Mouse (Mus musculus): Measurements from ENCODE around the gene Myt1l. TPM values are rescaled to one million over a fixed set of nuclear protein-coding genes. Genes with fewer than 3 reads are reported as not detected.

The Myt1l gene
- total and polyA plus RNA-seq, 2 experiments from 2014 or later = 0.34 TPM; not detected in 1

DNA sequence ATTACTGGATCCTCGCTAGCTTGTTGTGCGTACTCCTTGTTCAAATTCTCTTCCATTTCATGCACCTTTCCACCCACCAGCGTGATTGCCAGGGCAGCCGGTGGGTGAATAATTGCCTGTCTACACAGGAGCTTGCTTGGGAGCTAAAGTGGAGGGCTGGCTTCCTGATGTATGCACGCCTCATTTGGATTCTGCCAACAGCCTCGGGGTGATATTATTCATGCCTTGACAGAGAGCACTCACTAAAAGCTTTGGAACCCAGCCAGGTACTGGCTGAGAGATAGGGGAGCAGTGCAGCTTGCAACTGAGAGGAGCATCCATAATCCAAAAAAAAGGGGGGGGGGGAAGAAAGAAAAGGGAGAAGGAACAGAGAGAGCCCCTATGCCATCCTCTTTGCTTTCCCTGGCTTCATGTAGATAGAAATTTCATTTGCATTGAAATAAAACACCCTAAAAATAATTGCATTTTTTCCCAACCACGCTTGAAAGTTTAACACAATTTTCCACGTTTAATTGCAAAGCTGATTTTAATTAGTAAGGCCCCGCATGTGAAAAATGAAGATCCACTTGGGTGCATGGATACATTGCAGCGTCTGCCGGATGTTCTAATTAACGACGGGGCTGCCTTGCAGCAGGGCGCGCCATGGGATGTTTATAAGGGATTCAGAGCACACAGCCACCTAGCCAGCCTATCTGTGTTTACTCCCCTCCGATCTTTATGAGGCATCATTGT, 261.3 kb downstream of the Myt1l start:
- Histone ChIP-seq H3K9me3 (replicated peaks; ENCODE audit: control insufficient read depth, low read length) (no peaks in the 10 kb centered on the region), H3K9ac (replicated peaks; ENCODE audit: low read depth, low read length) (no peak overlapping the region), H3K27ac (ENCODE audit: low read depth) (no peak overlapping the region), H3K36me3 (replicated peaks; ENCODE audit: control insufficient read depth, insufficient read depth, low read length) (no peaks in the 10 kb centered on the region), H3K4me3 (ENCODE audit: low read depth, low read length) (no peak overlapping the region), H3K27me3 (ENCODE audit: control insufficient read depth, insufficient read depth, low read length) (no peaks in the 10 kb centered on the region), H3K4me1 (ENCODE audit: control insufficient read depth, insufficient read depth) (0 out of 2 replicates have a peak, but pooled peaks cover 3% of the 10 kb centered on the region), H3K4me2 (ENCODE audit: low read depth, low read length) (0 out of 2 replicates have a peak overlapping the region, but pooled peaks have one; percentile 14)
- peak; percentile 60 for DNase-seq (ENCODE audit: low spot score)
- 53% methylated on average over 16 of the region's 16 CpGs for WGBS
- no peak for TF ChIP-seq EP300 (IDR thresholded peaks at IDR 0.05; ENCODE audit: low read depth)
- TF ChIP-seq CTCF (IDR thresholded peaks at IDR 0.05; ENCODE audit: low read depth) = no peak
- peak; percentile 71 for ATAC-seq (ENCODE audit: insufficient read depth, low read depth)

DNA sequence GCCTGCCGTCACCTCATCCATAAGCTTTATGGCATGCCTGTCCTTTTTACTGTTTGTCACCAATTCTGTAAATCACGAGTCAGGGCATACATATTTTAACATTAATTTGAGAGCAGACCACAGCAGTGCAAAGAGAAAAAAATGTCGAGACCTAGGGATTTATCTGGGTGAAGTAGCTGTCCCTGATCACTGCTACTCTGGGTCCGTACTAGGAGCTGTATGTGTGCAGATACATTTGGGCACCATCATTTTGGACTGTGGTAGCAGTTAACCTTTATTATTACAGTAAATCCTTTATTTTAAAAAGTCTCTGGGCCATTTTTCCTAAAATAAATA, 261.8 kb downstream of the Myt1l start:
- no peak overlapping the region for H3K27ac ChIP-seq (ENCODE audit: low read depth)
- no peaks in the 10 kb centered on the region for H3K27me3 ChIP-seq (ENCODE audit: control insufficient read depth, insufficient read depth, low read length)
- H3K4me3 ChIP-seq (ENCODE audit: low read depth, low read length) = no peak overlapping the region
- no peak for DNase-seq (ENCODE audit: low spot score)
- WGBS = 61% methylated on average over 4 of the region's 4 CpGs
- H3K4me1 ChIP-seq (ENCODE audit: control insufficient read depth, insufficient read depth) = 0 out of 2 replicates have a peak, but pooled peaks cover 3% of the 10 kb centered on the region
- H3K4me2 ChIP-seq (ENCODE audit: low read depth, low read length) = no peak overlapping the region
- H3K9ac ChIP-seq (replicated peaks; ENCODE audit: low read depth, low read length) = no peak overlapping the region
- no peak for ATAC-seq (ENCODE audit: insufficient read depth, low read depth)
- H3K9me3 ChIP-seq (replicated peaks; ENCODE audit: control insufficient read depth, low read length) = no peaks in the 10 kb centered on the region
- TF ChIP-seq EP300 (IDR thresholded peaks at IDR 0.05; ENCODE audit: low read depth) (no peak), CTCF (IDR thresholded peaks at IDR 0.05; ENCODE audit: low read depth) (no peak)
- no peaks in the 10 kb centered on the region for H3K36me3 ChIP-seq (replicated peaks; ENCODE audit: control insufficient read depth, insufficient read depth, low read length)

DNA sequence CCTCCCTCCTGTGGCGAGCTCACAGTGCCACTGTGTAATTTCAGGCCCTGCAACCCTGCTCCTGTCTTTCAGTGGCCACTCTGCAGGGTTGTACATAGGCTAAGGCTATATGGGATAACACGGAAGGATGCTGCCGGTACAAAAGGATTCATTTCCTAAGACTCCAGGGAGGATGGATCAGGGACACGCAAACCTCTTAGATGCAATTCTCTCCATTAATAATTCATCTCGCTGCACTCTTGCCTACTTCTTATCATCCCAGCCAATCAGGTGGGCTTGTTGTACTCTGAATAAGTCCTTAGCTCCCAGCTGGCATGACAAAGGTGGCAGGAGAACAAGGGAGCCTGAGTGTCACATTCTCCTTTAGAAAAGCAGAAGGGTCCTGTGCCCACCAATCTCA, 264.8 kb downstream of the Myt1l start:
- no peak overlapping the region for H3K27ac ChIP-seq (ENCODE audit: low read depth)
- H3K27me3 ChIP-seq (ENCODE audit: control insufficient read depth, insufficient read depth, low read length) = no peaks in the 10 kb centered on the region
- 0 out of 2 replicates have a peak, but pooled peaks cover 3% of the 10 kb centered on the region for H3K4me1 ChIP-seq (ENCODE audit: control insufficient read depth, insufficient read depth)
- no peaks in the 10 kb centered on the region for H3K36me3 ChIP-seq (replicated peaks; ENCODE audit: control insufficient read depth, insufficient read depth, low read length)
- no peak for ATAC-seq (ENCODE audit: insufficient read depth, low read depth)
- H3K9me3 ChIP-seq (replicated peaks; ENCODE audit: control insufficient read depth, low read length) = no peaks in the 10 kb centered on the region
- WGBS = 81% methylated on average over 5 of the region's 5 CpGs
- H3K4me2 ChIP-seq (ENCODE audit: low read depth, low read length) = no peak overlapping the region
- TF ChIP-seq CTCF (IDR thresholded peaks at IDR 0.05; ENCODE audit: low read depth) (no peak), EP300 (IDR thresholded peaks at IDR 0.05; ENCODE audit: low read depth) (no peak)
- H3K9ac ChIP-seq (replicated peaks; ENCODE audit: low read depth, low read length) = no peak overlapping the region
- no peak for DNase-seq (ENCODE audit: low spot score)
- H3K4me3 ChIP-seq (ENCODE audit: low read depth, low read length) = no peak overlapping the region

DNA sequence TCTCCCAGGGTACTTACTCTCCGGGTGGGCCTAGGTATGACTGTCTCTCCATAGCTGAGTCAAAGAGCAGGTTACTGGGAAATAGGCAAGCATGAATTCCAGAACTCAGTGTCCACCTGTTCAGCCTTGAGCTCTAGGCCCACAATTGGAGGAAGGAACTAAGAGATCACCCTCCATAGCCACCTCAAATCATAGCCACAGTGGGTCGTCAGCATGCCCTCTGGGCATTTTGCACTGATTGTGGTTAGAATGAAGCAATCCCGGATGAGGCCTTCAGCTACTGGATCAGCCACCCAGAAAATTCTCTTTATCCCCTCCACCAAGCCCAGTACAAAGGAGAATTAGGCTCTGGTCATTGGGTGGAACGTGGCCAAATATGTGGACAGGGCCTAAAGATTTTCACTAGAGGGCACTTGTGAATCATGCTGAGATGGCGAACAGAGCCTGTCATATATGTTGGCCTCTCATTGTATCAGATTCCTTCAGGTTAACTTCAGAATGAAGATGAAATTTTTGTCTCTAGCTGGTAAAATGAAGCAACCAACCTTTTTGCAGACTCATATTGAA, 267.0 kb downstream of the Myt1l start:
- TF ChIP-seq EP300 (IDR thresholded peaks at IDR 0.05; ENCODE audit: low read depth) (no peak), CTCF (IDR thresholded peaks at IDR 0.05; ENCODE audit: low read depth) (peak; percentile 52)
- Histone ChIP-seq H3K4me2 (ENCODE audit: low read depth, low read length) (no peak overlapping the region), H3K36me3 (replicated peaks; ENCODE audit: control insufficient read depth, insufficient read depth, low read length) (no peaks in the 10 kb centered on the region), H3K9me3 (replicated peaks; ENCODE audit: control insufficient read depth, low read length) (no peaks in the 10 kb centered on the region), H3K27me3 (ENCODE audit: control insufficient read depth, insufficient read depth, low read length) (no peaks in the 10 kb centered on the region), H3K27ac (ENCODE audit: low read depth) (no peak overlapping the region), H3K4me1 (ENCODE audit: control insufficient read depth, insufficient read depth) (no peaks in the 10 kb centered on the region), H3K4me3 (ENCODE audit: low read depth, low read length) (no peak overlapping the region), H3K9ac (replicated peaks; ENCODE audit: low read depth, low read length) (no peak overlapping the region)
- ATAC-seq (ENCODE audit: insufficient read depth, low read depth) = no peak
- 61% methylated on average over 5 of the region's 5 CpGs for WGBS
- peak; percentile 38 for DNase-seq (ENCODE audit: low spot score)

DNA sequence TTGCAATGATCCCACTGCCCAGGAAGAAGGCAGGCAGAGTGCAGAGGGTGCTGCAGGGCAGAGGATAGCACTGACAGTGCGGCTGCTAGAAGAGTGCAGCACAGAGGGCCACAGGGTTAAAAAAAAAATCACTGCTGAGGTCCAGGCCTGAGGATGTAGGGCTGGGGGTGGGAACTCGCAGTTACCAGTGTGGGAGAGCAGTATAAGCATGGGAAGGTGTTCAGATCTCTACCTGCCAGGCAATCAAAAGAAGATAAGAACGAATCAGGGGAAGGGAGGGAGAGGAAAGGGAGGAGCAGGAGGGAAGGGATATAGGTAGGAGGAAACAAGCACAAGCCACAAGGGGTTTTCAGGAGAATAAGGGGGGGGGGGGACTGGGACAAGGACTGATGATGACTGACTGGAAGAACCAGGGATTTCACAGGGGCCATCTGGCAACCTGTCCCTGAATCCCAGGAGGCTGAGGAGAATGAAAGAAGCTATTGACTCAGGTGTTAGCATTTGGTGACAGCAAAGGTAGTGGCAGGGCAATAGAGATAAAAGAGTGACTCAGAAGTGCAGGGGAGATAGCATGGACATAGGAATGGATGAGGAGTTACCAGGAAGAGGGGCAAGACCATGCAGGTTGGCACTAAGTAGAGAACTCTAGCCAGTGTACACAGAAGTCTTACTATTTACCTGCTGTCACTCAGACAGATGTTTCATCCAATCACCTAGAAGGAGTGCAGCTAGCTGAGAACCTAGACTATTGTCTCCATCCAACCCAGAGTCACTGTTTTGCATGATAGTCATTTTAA, 270.6 kb downstream of the Myt1l start:
- H3K4me1 ChIP-seq (ENCODE audit: control insufficient read depth, insufficient read depth) = no peaks in the 10 kb centered on the region
- DNase-seq (ENCODE audit: low spot score) (no peak), ATAC-seq (ENCODE audit: insufficient read depth, low read depth) (no peak)
- H3K9ac ChIP-seq (replicated peaks; ENCODE audit: low read depth, low read length) = no peak overlapping the region
- H3K36me3 ChIP-seq (replicated peaks; ENCODE audit: control insufficient read depth, insufficient read depth, low read length) = no peaks in the 10 kb centered on the region
- H3K27me3 ChIP-seq (ENCODE audit: control insufficient read depth, insufficient read depth, low read length) = no peaks in the 10 kb centered on the region
- H3K4me3 ChIP-seq (ENCODE audit: low read depth, low read length) = no peak overlapping the region
- WGBS = 39% methylated on average over 3 of the region's 3 CpGs
- no peak overlapping the region for H3K27ac ChIP-seq (ENCODE audit: low read depth)
- no peaks in the 10 kb centered on the region for H3K9me3 ChIP-seq (replicated peaks; ENCODE audit: control insufficient read depth, low read length)
- H3K4me2 ChIP-seq (ENCODE audit: low read depth, low read length) = no peak overlapping the region
- TF ChIP-seq CTCF (IDR thresholded peaks at IDR 0.05; ENCODE audit: low read depth) (no peak), EP300 (IDR thresholded peaks at IDR 0.05; ENCODE audit: low read depth) (no peak)

Measured in heart, postnatal 0 days (tissue).